Mouse (Mus musculus): ENCODE data around the gene Scgb2b26.
"Not testable (repeated sequence)": the region's sequence is repeated elsewhere in the genome, so short reads cannot be mapped to it uniquely, and the experiment has no call there.

Gene Scgb2b26

DNA sequence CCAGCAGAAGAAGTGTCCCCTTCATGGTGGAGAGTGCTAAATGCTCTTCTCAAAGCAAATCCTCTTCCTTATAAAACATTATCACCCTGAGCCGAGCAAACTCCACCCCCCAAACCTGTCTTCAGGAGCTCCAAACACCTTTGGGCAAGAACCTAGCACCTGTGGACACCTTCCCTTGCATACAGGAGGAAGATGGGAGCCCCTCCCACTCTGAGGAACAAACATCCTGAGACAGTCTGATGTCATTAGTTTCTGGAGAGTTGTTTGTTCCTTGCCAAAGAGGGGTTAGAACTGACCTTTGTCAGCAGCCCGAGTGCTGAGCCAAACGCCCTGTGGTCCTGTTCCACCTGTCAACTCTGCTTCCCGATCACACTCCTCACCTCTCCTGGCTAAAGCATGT is at the start of gene Scgb2b26:
Gene Scgb2b26 (minus strand): TSS at position 101 of the 400 bp plus-strand sequence.
- no peak for DNase-seq (ENCODE audit: low spot score)

DNA sequence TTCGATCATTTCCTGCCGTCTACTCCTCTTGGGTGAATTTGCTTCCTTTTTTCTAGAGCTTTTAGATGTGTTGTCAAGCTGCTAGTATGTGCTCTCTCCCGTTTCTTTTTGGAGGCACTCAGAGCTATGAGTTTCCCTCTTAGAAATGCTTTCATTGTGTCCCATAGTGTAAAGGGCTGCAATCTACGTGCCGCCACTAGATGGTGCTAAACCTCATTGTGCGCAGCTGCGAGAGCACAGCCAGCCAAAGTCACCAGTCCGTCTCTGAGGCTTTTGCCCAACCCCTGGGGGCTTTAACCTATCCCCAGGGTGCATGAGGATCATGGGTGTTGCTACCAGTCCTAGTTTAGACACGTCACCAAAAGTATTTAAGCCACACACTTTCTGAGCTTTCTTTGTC is 37.4 kb upstream of the Scgb2b26 start:
- DNase-seq (ENCODE audit: low spot score) = not testable (repeated sequence)

DNA sequence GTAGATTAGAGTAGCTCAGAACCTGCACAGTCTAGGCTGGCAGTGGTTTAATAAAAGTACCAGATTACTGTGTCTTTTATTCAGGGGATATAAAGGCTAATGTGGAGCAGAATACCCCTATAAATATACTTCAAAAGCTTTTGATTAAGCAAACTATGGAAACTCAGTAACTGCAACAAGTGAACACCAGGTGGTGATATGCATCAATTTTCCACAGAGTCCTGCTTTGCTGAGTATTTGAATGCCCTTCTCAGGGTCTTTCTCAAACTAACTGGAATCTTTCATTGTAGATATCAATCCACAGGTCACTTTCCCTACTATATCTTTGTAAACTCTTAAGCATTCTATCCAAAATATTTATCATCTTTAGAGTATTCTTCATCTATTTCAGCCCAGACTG is 41.9 kb downstream of the Scgb2b26 start:
- DNase-seq (ENCODE audit: low spot score) = no peak

DNA sequence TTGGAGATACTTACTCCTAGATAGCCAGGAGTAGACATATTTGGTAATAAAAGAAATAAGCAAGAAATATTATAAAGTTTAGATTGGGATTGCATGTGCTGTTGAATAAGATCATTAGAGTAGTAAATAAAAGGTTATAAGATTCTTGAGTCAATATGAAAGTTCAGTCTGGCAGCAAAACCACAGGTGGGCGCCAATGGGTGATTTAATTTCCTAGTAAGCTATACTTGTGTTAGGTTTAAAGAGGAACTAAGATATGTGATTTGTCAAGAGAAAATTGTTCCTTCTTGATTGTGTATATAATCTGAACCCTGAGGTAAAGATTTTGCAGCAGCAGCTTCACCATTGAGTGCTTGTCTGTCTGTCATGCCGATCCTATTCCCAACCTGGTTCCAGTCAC is 44.0 kb downstream of the Scgb2b26 start:
- DNase-seq (ENCODE audit: low spot score) = no peak

DNA sequence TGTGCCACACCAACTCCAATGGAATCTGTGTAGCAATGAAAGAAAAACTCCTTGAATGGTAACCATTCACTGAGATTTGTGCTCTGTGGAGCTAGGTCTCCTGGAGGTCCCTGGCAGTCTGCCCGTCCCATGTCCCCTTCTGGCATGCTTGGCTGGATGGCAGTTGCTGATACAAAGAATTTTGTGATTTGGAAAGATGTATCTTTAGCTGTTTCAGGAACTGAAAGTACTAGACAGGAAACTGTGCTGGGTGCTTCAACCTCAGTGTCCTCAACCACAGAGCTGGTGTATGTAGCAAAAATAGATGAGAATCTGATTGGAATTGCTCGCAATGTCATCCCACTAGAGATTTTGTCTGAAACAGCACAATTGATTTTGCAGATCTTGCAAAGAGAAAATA is 44.8 kb downstream of the Scgb2b26 start:
- no peak for DNase-seq (ENCODE audit: low spot score)

All from ovary, postnatal 10 days (tissue).